Mouse (Mus musculus) heart, adult 10 weeks (tissue): ENCODE data around the gene Tmem242. TPM values are rescaled to one million over a fixed set of nuclear protein-coding genes. Genes with fewer than 3 reads are reported as not detected.

Experiments
- polyA plus RNA-seq: library from polyadenylated mRNA; stranded (reverse); fragments of 350-450 nt; fragmentation: Illumina TruSeq; extraction: RNeasy Lipid Tissue Mini Kit (QIAGEN cat#74804); gene quantifications from one replicate; pipeline ENCODE4 v1.2.3, GENCODE M21; 2014; ENCODE audit warnings: low read depth, low replicate concordance

Tmem242 gene
- 131 TPM for polyA plus RNA-seq

GRCm38 (mm10) chr17:5440159-5440971 lies at the start of gene Tmem242:
Gene Tmem242 (minus strand): TSS chr17:5440259.

GRCm38 (mm10) chr17:5418545-5418944 lies 21.5 kb downstream of the Tmem242 start, which contains the start of gene Ldhal6b:
Gene Ldhal6b (minus strand): TSS chr17:5418767.

Other genes with a start within 250 kb of the Tmem242 start
- gene Ldhal6b, start 21.5 kb downstream of the Tmem242 start, polyA plus RNA-seq, result not detected
- gene Zdhhc14, start 52.3 kb upstream of the Tmem242 start, polyA plus RNA-seq, result 3.7 TPM